Mouse (Mus musculus) Patski (cell line): Measurements from ENCODE around the gene Wnt3a. TPM values are rescaled to one million over a fixed set of nuclear protein-coding genes. Genes with fewer than 3 reads are reported as not detected.

Source experiments
- ATAC-seq: fragments of 100-300 bp; one replicate; pipeline ENCODE4 v1.8.0; 2021
- CTCF ChIA-PET: fragments of 350-600 bp; sonication (Branson Sonifier 250); formaldehyde crosslinking; loops from one replicate; lab custom pipeline; 2022; ENCODE audit warnings: inconsistent platforms; lab: Charles Lee
- POLR2A ChIA-PET: fragments of 350-600 bp; sonication (Branson Sonifier 250); formaldehyde crosslinking; loops from one replicate; lab custom pipeline; 2022; ENCODE audit warnings: antibody characterized with exemption, inconsistent platforms; lab: Charles Lee
- DNase-seq: peaks from one replicate; pipeline ENCODE4 v3.0.0-alpha.2; 2011; ENCODE audit warnings: low read depth, low spot score
- H3K27me3 ChIP-seq: fragments of 371-371 bp; one replicate; pipeline ENCODE4 v1.5.1; 2021
- CTCF ChIP-seq: fragments of 100-300 bp; IDR thresholded peaks from one replicate; pipeline ENCODE4 v1.5.1; 2021
- in situ Hi-C: fragments of 300-500 bp; cut with MboI; formaldehyde crosslinking; loops from 3 replicates; pipeline ENCODE4 v1.11.1; 2018; ENCODE audit warnings: low pct_unique_long_range_greater_than_20kb, mixed read lengths
- polyA plus RNA-seq: library from polyadenylated mRNA; unstranded; gene quantifications from one replicate; pipeline ENCODE4 v1.2.3, GENCODE M21; 2021

Gene Wnt3a
- polyA plus RNA-seq, 1 experiment from 2014 or later, result not detected

DNA sequence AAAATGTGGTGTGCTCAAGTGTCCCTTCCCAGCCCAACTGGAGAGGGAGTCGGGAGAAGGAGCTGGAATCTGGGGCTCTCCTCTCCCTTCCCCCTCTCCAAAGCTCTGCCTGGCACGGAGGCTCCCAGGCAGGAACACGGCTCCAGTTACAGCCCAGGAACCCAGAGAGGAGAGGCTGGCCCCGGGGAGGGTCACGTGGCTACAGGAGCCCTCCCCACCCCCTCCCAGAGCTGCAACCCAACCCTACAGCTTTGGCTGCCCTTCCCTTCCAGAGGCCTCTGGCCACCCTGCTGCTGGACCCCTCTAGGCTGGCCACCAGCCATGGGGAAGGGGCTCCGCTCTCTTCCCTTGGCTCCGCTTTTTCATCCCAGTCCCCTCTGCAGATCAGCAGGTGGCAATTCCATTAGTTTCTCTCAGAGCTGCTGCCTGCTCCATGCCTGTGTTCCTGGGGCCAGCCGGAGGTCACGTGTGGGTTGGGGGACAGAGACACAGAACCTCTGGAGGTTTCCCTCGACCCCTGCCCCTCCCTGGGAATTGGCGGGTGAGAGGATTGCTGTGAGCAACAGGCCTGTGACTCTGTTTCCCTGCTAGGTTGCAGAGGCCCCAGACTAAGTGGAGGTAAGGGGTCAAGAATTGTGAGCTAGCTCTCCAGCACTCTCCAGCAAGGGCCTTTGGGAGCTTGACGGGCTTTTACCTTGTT, 18.7 kb upstream of the Wnt3a start:
- DNase-seq, result no peak
- H3K27me3 ChIP-seq, result no peaks in the 10 kb centered on the region
- TF ChIP-seq CTCF, result no peak
- ChIA-PET POLR2A (interaction anchor here (0.7 to 1.8 kb wide), 4 partner anchors 22 to 162 kb away, joined by 3 to 5 read pairs (median 3); no protein-coding TSS in a partner anchor), CTCF (interaction anchor here (1.0 to 1.6 kb wide), 4 partner anchors 14 to 176 kb away, joined by 3 to 8 read pairs (median 4); no protein-coding TSS in a partner anchor)
- ATAC-seq, result no peak
- in situ Hi-C loops, result no loop called here

- no peak for ATAC-seq
- no peak for TF ChIP-seq CTCF
- DNase-seq, result no peak
- ChIA-PET POLR2A (interaction anchor here (1.1 to 1.8 kb wide), 2 partner anchors 22 to 117 kb away, joined by 3 to 5 read pairs; no protein-coding TSS in a partner anchor), CTCF (interaction anchor here (1.0 to 1.6 kb wide), 4 partner anchors 15 to 177 kb away, joined by 3 to 8 read pairs (median 4); no protein-coding TSS in a partner anchor)
- no peaks in the 10 kb centered on the region for H3K27me3 ChIP-seq
- in situ Hi-C loops, result no loop called here
These were observed 18.1 kb upstream of the Wnt3a start for GRCm38 (mm10) chr11:59308625-59309024.

DNA sequence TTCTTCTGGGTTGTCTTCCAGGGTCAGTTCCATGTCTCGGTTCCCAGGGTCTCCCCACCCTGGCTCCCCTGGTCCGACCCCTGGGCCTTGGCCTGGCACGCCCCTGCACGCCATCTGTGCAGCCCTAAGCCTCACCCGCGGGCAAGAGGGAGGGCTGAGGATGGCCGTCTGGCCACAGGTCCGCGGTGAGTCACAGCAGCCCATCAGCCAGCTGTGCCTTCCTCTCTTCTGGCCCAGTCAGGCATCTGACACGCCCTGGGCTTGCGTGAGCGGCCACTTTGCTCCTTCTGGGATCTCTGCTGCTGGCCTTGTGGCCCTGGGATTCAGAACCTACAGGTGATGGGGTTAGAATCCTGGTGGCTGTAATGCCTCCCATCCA, 17.6 kb upstream of the Wnt3a start:
- CTCF ChIA-PET, result interaction anchor here (1.0 to 1.6 kb wide), 3 partner anchors 19 to 177 kb away, joined by 3 to 8 read pairs (median 5); no protein-coding TSS in a partner anchor
- ATAC-seq (peak; percentile 49), DNase-seq (no peak)
- POLR2A ChIA-PET, result interaction anchor here (1.1 to 1.8 kb wide), 2 partner anchors 23 to 117 kb away, joined by 3 to 5 read pairs; no protein-coding TSS in a partner anchor
- in situ Hi-C loops, result no loop called here
- H3K27me3 ChIP-seq, result no peaks in the 10 kb centered on the region
- TF ChIP-seq CTCF, result no peak

GRCm38 (mm10) chr11:59307422-59308163, 17.0 kb upstream of the Wnt3a start:
- in situ Hi-C loops, result no loop called here
- H3K27me3 ChIP-seq, result no peaks in the 10 kb centered on the region
- no peak for TF ChIP-seq CTCF
- ChIA-PET POLR2A (interaction anchor here (1.8 kb wide), 1 partner anchor 118 kb away, joined by 5 read pairs; no protein-coding TSS in a partner anchor), CTCF (interaction anchor here (1.0 kb wide), 1 partner anchor 106 kb away, joined by 3 read pairs; no protein-coding TSS in a partner anchor)
- DNase-seq (no peak), ATAC-seq (peak; percentile 71)

DNA sequence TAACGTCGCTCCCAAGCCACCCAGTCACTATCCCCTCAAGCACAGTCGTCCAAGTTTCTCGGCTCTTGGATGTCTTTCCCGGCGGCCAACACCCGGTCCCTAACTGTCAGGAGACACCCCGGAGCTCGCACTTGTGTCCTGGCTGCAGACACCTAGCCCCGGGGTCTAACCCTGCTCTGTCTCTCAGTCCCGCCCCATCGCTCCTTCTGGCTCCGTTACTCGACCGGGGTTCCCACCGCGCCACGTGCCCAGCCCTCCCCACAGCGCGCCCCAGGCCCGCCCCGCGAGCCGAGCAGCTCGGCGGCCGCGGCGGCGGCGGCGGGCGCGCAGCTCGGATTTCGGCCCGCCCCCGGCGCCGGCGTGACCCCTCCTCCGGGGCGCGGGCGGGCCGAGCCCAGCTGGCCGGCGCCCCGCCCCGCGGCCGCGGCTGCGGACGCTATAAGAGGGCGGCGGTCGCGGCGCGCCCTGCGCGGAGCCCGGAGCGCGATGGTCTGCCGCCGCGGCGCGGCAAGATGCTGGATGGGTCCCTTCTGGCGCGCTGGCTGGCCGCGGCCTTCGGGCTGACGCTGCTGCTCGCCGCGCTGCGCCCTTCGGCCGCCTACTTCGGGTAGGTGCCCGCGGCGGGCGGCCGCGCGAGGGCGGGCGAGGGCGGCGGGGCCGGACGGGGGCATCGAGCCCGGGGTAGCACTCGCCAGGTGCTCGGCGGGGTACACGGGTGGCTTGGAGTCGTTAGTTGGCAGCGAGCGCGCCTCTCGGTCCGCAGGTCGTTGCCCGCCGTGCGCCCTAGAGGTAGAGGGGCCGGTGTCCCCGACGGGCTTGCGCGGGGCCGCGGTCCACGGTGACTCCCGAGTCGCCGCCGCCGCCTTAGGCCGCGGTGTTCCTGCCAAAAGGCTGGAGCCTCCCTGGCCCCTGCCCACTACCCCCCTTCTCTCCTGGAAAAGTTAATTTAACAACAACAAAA, 16.2 kb upstream of the Wnt3a start, which contains the start of gene Wnt9a:
TSS of gene Wnt9a (plus strand) at position 468 of the 961 bp plus-strand sequence.
- POLR2A ChIA-PET, result interaction anchor here (0.7 kb wide), 1 partner anchor 180 kb away, joined by 3 read pairs; no protein-coding TSS in a partner anchor
- ATAC-seq, result peak; percentile 41
- no peaks in the 10 kb centered on the region for H3K27me3 ChIP-seq

GRCm38 (mm10) chr11:59305821-59306215, 15.3 kb upstream of the Wnt3a start:
- DNase-seq (no peak), ATAC-seq (no peak)
- in situ Hi-C loops, result no loop called here
- CTCF ChIA-PET, result interaction anchor here (1.5 to 1.6 kb wide), 2 partner anchors 110 to 178 kb away, joined by 3 to 5 read pairs; no protein-coding TSS in a partner anchor
- no peak for TF ChIP-seq CTCF
- POLR2A ChIA-PET, result interaction anchor here (0.7 kb wide), 1 partner anchor 181 kb away, joined by 3 read pairs; no protein-coding TSS in a partner anchor
- no peaks in the 10 kb centered on the region for H3K27me3 ChIP-seq

More for the DNA sequence above, 16.2 kb upstream of the Wnt3a start, which contains the start of gene Wnt9a:
- DNase-seq, result no peak
- TF ChIP-seq CTCF, result no peak
- in situ Hi-C loops, result no loop called here
- CTCF ChIA-PET, result interaction anchor here (1.0 to 1.6 kb wide), 3 partner anchors 32 to 177 kb away, joined by 3 to 5 read pairs (median 3); no protein-coding TSS in a partner anchor

- in situ Hi-C loops, result no loop called here
- DNase-seq, result no peak
- no peaks in the 10 kb centered on the region for H3K27me3 ChIP-seq
- POLR2A ChIA-PET, result interaction anchor here (0.6 kb wide), 1 partner anchor 38 kb away, joined by 4 read pairs; no protein-coding TSS in a partner anchor
- no peak for TF ChIP-seq CTCF
- CTCF ChIA-PET, result interaction anchor here (1.5 to 1.6 kb wide), 2 partner anchors 111 to 178 kb away, joined by 3 to 5 read pairs; no protein-coding TSS in a partner anchor
- no peak for ATAC-seq
These were observed 14.7 kb upstream of the Wnt3a start for GRCm38 (mm10) chr11:59305008-59305820.
